Mouse (Mus musculus) E14TG2a.4 (cell line): ENCODE data around the gene Lyar.
A peak's percentile ranks its signal among the peaks of the same experiment; 100 is the strongest.

Experiments used
- H3K27me3 ChIP-seq: 2 replicates; pipeline ENCODE4 v1.6.1; 2014; ENCODE audit warnings: low read length, control low read depth; ENCODE audit not compliant: insufficient read depth
- H3K36me3 ChIP-seq: 2 replicates; pipeline ENCODE4 v1.6.1; 2014; ENCODE audit warnings: low read length, control low read depth; ENCODE audit not compliant: insufficient read depth
- H3K4me1 ChIP-seq: replicated peaks from 2 replicates; pipeline ENCODE4 v1.6.1; 2014; ENCODE audit warnings: low read depth, low read length, control low read depth
- H3K4me3 ChIP-seq: replicated peaks from 2 replicates; pipeline ENCODE4 v1.5.1; 2014; ENCODE audit warnings: mild to moderate bottlenecking, low read length
- H3K9me3 ChIP-seq: 2 replicates; pipeline ENCODE4 v1.6.1; 2014; ENCODE audit warnings: low read length, control low read depth
- CTCF ChIP-seq: conservative IDR thresholded peaks from 2 replicates; pipeline ENCODE4 v1.5.1; 2014; ENCODE audit warnings: low read length
- NANOG ChIP-seq: IDR thresholded peaks from 2 replicates; pipeline ENCODE4 v1.6.1; 2014; ENCODE audit warnings: borderline replicate concordance, low read length, mixed read lengths
- POU5F1 ChIP-seq: IDR thresholded peaks from 2 replicates; pipeline ENCODE4 v1.6.1; 2014; ENCODE audit warnings: low read length, borderline replicate concordance

The Lyar gene

DNA sequence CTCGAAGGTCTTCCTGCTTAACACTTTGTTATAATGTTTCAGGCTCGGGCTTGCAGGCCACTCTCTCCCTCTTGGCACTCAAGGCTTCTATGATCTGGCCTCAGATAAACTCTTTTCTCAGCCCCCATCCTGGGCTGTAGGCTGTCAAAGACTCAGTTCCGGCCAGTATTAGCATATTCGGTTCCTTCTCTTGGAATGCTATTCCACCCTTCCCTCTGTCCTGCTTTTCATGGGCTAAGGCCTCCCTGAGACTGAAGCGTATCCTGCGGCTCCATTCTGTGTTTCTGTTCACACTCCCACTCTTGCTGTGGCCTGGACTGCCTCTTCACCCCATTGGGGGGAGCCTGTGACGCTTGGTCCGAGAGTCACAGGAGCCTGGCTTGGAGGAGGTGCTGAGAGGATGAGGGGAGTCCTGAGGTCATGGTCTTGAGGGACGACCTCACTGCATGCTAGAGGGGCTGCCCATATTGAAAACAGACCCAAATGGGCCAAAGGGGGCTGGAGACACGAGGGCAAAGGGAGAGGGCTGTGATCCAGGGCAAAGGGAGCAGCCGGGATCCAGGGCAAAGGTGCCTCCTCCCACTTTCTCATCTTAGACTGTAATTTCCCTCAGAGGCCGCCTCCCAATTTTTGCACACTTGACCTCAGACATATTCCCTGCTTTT, 57.8 kb downstream of the Lyar start:
- TF ChIP-seq NANOG: no peak
- no peak for TF ChIP-seq CTCF
- no peak for TF ChIP-seq POU5F1

DNA sequence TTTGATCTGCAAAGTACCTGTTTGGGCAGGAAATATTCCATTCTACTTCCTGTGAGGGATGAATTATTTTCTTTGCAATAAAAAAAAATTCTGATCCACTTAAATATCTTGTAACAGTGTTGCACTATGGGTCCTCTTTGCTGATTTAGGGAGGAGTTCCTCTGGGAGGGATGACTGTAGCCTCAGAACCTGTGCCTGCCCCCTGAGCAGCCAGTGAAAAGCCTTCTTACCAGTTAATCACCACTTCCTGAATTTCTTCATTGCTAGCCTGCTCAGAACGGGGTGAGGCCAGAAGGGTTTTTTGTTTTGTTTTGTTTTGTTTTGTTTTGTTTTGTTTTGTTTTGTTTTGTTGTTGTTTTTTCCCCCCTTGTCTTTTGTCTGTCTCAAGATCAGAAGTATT, 59.8 kb downstream of the Lyar start:
- no peak overlapping the region for H3K4me3 ChIP-seq
- H3K27me3 ChIP-seq: peaks cover 67% of the 10 kb centered on the region
- H3K4me1 ChIP-seq: peaks cover 44% of the 10 kb centered on the region
- TF ChIP-seq CTCF (no peak), NANOG (no peak), POU5F1 (no peak)
- no peaks in the 10 kb centered on the region for H3K36me3 ChIP-seq
- no peaks in the 10 kb centered on the region for H3K9me3 ChIP-seq

More for the DNA sequence above, 57.8 kb downstream of the Lyar start:
- Histone ChIP-seq H3K9me3 (no peaks in the 10 kb centered on the region; the same call in 1 of the 2 replicates), H3K36me3 (no peaks in the 10 kb centered on the region), H3K4me1 (peaks cover 56% of the 10 kb centered on the region), H3K4me3 (peak overlapping the region; percentile 74), H3K27me3 (peaks cover 87% of the 10 kb centered on the region)
